Mouse (Mus musculus): Measurements from ENCODE around the gene Fam227a. TPM values are rescaled to one million over a fixed set of nuclear protein-coding genes. Genes with fewer than 3 reads are reported as not detected.

The Fam227a gene
- total RNA-seq (2023), result 0.47 TPM

DNA sequence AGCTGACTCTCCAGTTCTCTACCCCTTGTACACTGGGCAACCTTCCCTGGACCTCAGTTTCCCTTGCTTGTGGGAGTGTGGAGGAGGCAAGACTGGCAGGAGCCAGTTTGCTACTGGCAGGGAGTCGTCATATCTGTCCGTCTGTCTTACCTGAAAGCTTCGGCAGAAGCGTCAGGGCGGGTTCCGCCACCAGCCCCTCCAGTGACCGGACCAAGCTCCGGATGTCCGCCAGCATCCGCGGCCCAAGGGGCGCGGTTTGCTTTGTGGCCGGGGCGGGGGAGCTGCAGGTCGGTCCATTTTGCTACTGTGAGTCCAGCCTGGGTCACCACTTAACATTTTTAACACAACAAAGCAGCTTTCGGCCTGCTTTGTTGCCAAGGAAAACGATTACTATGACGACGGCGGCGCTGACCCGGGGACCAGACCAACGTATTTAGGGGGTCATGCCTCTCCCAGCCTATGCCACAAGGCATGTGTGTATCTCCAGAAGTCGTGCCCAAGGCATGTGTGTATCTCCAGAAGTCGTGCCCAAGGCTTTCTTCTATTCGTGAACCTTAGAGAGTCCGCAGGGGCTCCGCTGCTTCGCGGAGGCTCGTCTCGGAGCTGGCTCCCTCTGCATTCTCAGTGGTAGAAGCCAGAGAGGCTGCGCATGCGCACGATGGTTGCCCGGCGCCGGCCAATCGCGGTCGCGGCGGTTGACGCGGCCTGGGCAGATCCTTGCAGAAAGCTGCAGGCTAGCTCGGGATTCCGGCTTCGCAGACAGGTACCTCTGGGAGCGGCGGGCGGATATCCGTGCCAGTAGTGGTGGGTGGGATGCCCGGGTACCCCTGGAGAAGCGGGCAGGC, at the start of gene Fam227a, which contains the start of gene Cby1:
Fam227a (minus strand) TSS at position 426 of the 845 bp plus-strand sequence.
Cby1 (plus strand) TSS at position 669 of the 845 bp plus-strand sequence.

DNA sequence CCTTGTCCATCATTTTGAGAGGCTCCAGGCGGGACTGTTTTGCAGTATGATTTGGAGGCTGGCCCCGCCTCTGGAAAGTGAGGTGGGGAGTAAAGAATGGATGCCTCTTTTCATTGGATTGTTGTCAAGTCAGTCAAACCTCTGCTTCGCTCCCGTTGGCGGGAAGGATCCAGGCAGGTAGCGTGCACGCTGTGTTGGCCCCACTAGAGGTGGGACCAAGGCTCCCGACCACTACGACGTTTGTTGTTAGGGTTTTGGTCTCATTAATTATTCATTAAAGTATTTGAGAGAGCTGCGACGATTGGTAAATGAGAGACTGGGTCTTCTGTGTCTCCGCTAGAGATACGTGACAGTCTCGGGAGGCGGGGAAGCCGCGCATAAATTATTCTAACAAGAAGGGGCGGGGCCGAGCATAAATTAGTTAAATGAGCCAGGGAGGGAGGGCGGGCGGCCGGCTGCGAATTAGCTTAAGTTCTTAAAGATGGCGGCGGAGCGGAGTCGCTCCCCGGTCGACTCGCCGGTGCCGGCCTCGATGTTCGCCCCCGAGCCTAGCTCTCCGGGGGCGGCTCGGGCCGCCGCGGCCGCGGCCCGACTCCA, 31.8 kb upstream of the Fam227a start, which contains the start of gene Gtpbp1:
Gtpbp1 (plus strand) TSS at position 420 of the 597 bp plus-strand sequence.

DNA sequence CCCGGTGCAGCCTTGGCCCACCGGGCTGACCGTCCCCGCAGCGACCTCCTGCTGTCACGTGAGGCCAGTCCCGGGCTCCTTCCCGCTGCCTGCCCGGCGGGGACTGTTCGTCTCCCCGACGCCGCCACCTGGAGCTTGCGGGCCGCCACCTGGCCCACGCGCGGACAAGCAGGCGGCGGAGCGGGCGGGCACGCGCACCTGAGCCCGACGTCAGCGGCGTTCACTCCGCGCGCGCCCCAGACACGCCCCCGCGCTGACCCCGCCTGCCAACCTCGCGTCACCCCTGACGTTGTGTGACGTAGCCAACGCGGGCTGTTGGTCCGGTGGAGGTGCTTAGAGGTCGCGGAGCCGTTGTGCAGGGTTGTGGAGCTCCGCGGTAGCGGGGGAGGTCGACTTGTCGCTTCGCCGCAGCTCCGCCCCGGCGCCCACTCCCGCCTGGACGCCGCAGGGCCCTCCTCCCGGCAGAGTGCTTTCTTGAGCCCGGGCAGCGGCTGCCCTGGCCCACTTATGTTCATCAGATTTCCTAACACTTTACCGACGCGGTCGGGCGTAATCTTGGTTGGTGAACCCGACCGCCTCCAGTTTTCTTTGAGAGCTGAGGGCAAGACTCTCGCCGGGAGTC, 29.0 kb upstream of the Fam227a start, which contains the start of gene Josd1:
Josd1 (minus strand) TSS at position 274 of the 622 bp plus-strand sequence.

DNA sequence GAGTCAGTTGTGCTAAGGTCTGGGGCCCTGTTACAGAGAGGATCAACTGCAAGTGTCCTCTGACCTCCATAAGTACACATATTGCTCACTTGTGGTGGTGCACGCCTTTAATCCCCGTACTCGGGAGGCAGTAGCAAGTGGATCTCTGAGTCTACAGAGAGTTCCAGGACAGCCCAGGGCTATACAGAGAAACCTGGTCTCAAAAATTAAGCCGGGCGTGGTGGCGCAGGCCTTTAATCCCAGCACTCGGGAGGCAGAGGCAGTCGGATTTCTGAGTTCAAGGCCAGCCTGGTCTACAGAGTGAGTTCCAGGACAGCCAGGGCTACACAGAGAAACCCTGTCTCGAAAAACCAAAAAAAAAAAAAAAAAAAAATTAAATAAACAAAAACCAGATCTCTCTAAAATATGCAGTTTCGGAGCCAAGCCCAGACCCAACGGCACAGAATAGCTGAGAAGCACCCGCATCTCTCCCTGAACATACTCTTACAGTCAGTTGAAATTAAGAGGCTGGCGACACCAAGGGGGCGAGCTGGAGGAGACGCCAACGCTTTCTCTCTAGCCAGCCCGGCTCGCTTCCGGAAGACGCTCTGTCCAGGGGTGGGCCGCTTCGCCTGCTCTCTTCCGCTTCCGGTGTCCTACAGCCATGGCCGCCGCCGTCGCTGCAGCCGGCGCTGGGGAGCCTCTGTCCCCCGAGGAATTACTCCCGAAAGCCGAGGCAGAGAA, 11.7 kb upstream of the Fam227a start, which contains the start of gene Tomm22:
Tomm22 (plus strand) TSS at position 613 of the 723 bp plus-strand sequence.

DNA sequence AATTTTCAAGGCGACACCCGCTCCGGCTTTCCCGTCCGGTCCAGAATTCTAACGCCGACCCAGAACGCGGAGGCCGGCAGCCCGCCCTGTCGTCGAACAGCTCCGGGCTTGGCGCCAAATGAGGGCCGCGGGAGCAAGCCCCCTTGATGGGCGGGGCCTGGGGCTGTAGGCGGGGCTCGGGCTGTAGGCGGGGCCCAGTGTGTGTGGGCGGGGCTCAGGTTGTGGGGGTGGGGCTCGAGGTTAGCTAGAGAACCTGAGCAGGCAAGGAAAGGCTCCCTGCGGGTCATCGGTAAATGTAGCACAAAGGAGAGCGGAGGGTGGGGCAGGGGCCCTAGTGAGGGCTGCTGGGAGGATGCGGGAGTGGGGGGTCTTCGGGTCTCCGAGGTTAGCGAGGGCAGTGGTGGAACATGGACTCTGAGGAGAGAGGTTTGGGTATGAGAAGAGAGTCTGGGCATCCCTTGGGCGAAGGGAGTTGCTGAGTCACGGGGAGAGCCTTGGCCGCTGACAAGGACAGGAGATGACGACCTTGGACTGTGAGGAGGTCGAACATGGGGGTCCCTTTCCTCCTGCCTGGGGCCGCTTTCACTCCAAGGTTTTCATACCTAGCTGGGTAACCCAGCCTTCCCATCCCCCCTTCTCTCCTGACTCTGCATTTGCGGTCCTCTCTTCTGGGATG, 53.6 kb downstream of the Fam227a start, which contains the start of gene Dmc1:
Dmc1 (minus strand) TSS at position 120 of the 676 bp plus-strand sequence.

Other genes starting within 250 kb of the Fam227a start
- 73.7 TPM for gene Csnk1e, start 203.4 kb downstream of the Fam227a start, total RNA-seq (2023)
- gene Kcnj4, start 153.7 kb downstream of the Fam227a start, total RNA-seq (2023), result not detected
- gene Kdelr3, start 142.5 kb downstream of the Fam227a start, total RNA-seq (2023), result not detected
- 302 TPM for gene Ddx17, start 112.2 kb downstream of the Fam227a start, total RNA-seq (2023)
- not detected for gene Dmc1, start 53.8 kb downstream of the Fam227a start, total RNA-seq (2023)
- gene Cby1, start 243 bp upstream of the Fam227a start, total RNA-seq (2023), result 6.7 TPM
- gene Tomm22, start 11.9 kb upstream of the Fam227a start, total RNA-seq (2023), result 99.1 TPM
- gene Josd1, start 29.0 kb upstream of the Fam227a start, total RNA-seq (2023), result 24.4 TPM
- gene Gtpbp1, start 31.9 kb upstream of the Fam227a start, total RNA-seq (2023), result 126 TPM
- gene Sun2, start 83.6 kb upstream of the Fam227a start, total RNA-seq (2023), result 426 TPM
- 6.8 TPM for gene Dnal4, start 118.9 kb upstream of the Fam227a start, total RNA-seq (2023)
- 0.33 TPM for gene Nptxr, start 145.8 kb upstream of the Fam227a start, total RNA-seq (2023)
- gene Npcd, start 175.3 kb upstream of the Fam227a start, total RNA-seq (2023), result not detected
- 20.6 TPM for gene Cbx6, start 175.7 kb upstream of the Fam227a start, total RNA-seq (2023)
- 91.8 TPM for gene Apobec3, start 232.7 kb upstream of the Fam227a start, total RNA-seq (2023)

Data from CD4-positive naive resting alpha-beta T cell, adult 57 days (primary cell).